Mouse (Mus musculus) erythroblast, adult 5-6 weeks (primary cell): ENCODE results near the gene Bik. TPM values are rescaled to one million over a fixed set of nuclear protein-coding genes. Genes with fewer than 3 reads are reported as not detected.

Source experiments
- ATAC-seq: replicated peaks from 2 replicates; pipeline ENCODE4 v1.8.0; 2016; ENCODE audit warnings: moderate number of reproducible peaks, mild to moderate bottlenecking, moderate TSS enrichment, inconsistent platforms; ENCODE audit not compliant: poor library complexity, low FRiP score, severe bottlenecking
- total RNA-seq, 2 experiments: library from RNA; stranded (forward) in 1 of 2; stranded (reverse) in 1 of 2; fragments of 150-400 nt in 1 of 2; fragments of 200-764, 138-1000 nt in 1 of 2; gene quantifications; 2 replicates each; pipeline versions ENCODE4 v1.2.3 to v1.2.4; 2015 to 2017; ENCODE audit warnings: low replicate concordance in 2 of 2

The Bik gene
- total RNA-seq, 2 experiments from 2014 or later, result not detected

DNA sequence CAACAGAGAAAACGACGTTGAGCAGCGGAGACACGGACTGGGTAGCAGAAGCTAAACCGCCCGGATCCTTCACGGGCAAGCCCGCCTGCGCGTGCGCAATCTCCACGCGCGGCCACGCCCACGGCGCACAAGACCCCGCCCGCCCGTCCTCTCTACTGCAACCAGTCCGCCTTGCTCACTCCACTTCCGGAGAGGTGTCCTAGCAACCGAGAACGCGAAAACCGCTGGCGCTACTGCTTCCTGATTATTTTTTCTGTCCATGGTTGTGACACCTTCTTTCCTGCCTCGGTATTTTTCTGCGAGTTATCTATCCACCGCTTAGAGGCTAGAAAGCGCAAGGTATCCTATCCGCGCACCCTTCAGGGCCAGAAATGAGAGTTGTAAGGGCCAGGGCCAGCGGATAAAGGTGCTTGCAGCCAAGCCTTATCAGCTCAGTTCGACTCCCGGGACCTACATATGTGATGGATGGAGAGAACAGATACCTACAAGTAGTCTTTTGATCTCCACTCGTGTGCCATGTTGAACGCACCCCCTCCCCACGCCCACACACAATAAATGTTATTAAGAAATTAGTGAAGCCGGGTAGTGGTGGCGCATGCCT, 15.8 kb upstream of the Bik start, which contains the start of gene Ttll1:
Gene Ttll1 (minus strand): TSS at position 89 of the 601 bp plus-strand sequence.
- peak; percentile 98 for ATAC-seq

DNA sequence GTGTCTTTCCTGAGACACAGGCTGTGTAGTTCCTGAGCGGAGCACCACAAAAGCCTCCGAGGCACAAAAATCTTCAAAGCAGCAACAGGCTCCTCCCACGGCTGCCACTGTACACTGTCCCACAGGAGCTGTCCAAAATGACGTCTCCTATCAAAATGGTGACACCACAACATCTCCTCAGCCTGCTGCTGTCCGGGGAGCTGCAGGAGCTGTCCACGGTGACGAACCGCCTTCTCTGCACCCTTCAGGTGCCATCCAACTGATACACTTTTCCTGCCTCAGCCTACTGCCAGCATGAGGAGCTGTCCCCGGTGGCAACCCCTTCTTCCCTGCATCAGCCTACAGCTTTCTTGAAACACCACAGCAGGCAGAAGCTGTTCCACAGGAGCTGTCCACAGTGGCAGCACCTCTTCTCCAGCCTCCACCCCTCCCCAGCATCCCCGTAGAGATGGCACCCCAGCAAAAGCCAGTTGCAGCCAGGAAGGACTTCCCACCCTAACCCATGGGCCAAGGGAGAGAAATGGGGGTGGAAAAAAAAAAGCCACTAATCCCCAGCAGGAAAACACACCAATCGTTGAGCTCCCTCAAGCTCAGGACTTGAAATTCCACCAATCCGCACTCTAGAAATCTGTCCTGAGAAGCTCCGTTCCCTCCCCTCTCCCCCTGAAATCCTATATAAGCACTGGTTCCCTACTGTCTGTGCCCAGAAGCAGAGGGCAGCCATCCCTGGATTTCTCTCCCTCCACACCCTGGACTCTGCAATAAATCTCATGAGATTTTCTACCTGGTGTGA, 14.0 kb upstream of the Bik start:
- no peak for ATAC-seq

DNA sequence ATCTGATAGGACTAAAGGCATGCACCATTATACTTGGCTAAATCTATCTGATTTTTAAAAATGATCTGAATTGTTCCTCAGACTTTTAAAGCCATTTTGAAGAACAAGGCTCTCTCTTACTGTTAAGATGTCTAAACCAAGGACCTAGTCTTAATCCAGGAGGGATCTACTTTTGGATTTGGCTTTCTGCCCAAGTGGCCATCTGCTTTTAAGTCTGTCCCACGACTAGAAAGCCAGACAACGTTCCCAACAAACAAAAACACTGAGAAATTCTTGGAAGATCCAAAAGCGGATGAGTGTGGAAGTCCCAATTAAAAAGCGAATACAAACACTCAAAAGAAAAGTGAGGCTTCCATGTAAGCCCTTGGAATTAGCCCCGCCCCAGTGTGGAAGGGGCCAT, 11.6 kb upstream of the Bik start:
- no peak for ATAC-seq

DNA sequence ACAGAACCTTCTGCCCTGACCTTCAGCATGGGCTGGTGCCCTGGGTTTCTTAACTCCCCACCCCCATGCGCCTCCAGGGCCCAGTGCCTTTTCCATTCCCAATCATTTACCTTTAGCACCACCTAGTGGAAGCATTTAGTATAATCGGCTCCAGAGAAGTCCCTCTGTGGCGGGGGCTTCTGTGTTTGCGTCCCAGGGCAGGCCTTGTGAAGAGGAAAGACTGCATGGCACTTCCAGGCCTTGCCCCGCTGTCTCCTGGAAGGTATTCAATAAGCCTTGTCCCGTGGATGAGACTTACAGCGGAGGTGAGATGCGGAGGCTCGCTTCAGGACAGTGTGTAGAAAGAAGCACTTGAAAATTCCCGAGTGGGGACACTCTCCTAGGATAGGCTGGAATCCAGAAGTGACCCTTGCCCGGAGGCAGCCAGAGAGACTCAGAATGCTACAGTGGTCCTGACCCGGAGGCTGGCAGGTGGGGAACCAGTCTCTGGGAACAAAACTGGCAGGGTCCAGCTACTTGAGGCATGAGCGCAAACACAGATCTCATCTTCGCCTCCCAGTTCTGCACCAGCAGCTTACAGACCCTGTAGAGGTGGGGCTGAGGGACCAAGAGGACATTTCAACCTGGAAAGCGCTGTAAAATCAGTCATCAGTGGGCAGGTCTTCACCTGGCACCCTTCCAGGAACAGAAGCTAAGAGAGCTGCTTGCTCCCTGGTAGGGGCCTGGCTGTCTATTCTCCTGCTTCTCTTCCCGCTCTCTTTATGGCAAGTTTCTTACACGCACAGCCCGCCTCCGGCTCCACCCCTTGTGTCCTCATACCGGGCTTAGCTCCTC, 8.2 kb upstream of the Bik start:
- peak; percentile 84 for ATAC-seq

DNA sequence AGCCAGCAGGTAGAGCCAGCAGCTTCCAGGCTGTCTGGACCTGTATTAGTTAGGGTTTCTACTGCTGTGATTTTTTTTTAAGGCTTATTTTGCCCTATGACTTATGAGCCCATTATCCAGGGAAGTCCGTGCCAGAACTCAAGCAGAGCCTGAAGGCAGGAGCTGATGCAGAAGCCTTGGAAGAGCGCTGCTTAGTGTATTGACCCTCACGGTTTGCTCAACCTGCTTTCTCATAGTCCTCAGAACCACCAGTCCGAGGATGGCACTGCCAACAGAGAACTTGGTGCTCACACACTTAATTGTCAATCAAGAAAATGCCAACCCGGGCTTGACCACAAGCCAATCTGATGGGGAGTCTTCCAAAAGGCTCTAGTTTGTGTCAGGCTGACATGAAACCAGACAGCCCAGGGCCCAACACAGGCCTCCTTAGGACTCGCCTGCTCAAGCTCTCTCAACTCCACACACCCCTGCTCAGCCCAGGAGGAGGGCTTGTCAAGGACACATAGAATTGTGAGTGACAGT, 5.7 kb upstream of the Bik start:
- no peak for ATAC-seq

DNA sequence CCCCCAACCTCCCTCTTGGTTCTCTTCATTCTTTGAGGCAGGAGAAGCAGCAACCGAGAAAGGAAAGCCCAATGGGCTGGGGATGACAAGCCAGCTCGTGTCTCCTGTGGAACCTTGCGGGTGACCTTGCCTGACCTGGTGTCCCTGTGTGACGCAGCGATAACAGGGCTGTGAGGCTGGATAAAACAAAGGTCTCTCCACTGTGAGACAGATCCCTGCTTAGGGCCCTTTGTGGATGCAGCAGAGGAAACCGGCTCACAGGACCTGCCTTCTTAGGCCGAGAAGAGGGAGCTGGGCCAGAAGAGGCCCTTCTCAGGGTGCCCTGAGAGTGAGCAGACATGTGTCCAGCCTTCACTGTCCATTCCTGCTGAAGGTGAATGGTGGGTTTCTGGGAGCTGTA, 3.5 kb upstream of the Bik start:
- peak; percentile 47 for ATAC-seq

DNA sequence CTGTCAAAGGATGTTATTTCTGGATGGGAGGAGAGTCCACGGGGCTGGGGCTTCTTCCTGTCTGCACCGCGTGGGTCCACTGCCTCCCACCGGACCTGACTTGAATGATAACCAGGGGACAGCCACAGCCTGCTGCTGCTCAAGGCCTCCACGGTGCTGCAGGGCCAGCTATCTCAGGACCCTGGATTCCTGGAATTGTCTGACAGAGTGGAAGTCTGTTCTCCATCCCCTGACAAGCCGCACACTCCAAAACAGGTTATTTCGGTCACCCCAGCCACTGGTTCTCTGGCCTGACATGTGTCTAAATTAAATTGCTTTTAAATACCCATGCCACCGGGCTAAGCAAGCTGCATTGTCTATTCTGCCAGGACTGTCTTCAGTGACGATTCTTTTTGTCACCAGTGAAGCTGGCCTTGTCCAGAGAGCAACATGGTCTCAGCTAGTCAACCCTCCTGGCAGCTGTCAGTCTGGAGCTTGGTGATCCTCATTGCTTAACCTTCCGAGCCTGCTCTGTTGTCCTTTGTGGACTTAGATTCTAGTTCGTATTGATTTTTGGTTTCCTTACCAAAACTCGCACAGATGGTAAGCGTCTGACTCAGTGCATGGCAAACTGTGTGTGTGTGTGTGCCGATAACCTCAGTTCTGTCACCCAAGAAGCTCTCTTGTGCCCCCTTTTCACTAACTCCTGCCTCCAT, 2.9 kb upstream of the Bik start:
- no peak for ATAC-seq

DNA sequence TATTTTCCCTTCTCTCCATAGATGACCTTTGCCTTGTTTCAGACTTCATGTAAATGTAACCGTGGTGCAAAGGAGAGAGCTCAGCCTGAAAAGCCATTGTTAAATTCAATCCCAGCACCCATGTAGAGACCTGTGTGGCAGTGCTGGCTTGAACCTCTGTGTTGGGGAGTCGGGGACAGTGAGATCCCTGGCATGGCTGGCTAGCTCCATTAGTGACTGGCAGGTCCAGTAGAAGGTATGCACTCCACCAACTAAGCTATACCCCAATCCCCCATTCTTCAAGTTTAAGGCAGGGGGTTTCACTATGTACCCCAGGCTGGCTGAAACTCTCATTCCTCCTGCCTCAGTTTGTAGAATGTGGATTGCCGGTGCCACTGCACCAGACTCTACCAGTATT, 2.3 kb upstream of the Bik start:
- no peak for ATAC-seq

DNA sequence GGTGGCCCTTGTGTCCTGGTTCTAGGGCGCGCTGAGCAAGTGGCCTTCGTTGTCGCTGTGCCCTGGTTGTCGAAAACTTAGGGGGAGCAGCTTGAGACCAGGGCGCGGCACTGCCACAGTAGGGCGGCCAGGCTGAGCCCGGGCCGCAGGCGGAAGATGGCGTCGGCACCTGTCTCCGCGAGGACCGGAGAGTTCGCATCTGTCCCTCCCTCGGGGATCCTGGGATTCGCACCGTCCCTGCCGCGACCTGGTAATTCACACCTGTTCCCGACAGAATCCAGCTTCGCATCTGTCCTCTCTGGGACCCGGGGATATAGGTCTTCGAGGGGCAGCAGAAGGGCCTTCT, 403 bp downstream of the Bik start:
- ATAC-seq, result peak; percentile 65

DNA sequence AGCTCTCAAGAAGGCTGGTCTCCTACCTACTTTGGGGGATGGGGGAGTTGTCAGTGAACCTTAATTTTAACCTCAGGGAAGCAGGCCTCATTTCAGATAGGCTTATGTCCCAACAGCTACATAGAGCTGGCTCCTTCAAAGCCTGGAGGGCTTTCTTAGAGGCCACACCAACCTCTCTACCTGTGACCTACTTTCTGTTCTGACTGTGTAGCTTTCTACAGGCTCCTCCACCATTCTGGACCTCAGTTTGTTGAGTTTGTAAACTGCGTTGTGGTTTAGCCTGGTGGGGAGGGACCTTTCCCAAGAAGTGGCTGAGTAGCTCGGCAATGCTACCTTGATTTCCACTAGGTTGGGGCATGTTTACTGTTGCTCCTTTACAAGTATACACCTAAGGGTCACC, 1.1 kb downstream of the Bik start:
- ATAC-seq, result no peak

DNA sequence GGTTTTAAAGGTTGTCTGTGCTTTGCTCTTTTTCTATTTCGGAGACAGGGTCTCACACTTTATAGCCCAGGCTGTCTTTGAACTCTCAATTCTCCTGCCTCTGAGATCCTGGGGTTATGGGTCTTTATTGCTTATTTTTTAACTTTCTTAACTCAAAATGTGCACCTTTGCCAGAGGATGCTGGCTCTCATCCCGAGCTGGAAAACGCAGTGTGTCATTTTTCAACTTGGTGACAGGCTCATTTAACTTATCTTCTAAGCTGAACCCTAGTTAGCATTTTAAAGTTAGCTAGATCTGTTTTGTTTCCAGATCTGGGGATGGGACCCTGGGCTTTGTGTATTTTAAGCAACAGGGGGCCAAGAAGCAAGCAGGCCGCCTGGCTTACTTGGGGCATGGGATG, 2.2 kb downstream of the Bik start:
- ATAC-seq, result no peak

DNA sequence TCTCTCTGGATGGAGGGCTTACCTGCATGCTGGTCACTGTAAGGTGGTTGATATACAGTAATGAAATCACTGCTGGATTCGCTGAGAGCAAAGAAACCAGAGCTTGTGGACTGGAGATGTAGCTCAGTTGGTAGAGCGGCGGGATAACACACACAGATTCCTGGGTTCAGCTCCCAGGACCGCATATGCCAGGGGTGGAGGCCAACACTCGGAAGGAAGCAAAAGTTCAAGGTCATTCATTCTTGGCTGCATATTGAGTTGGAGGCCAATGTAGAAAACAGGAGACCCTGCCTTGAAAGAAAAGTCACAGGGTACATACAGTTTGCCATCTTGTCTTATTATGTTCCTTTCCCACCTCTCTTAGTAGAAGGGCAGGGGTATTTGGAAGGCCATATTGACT, 3.1 kb downstream of the Bik start:
- ATAC-seq, result no peak

DNA sequence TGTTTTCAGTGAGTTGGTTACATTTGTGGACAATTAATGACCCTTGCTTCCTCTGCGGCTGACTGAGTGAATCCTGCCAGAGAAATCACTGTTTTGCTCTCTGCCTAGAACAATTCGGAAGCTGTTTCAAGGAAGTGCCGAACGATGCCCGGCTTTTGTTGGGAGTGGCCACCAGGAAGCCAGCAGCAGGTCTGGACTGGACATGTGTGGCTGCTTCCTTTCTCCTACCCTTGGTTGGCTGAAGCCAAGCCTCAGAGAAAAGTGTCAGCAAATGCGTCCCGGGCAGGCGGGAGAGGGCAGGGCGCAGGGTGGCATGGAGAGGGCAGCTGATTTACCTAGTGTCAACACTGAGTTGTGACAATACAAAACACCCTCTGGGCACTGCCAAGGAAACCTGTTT, 3.6 kb downstream of the Bik start:
- no peak for ATAC-seq

DNA sequence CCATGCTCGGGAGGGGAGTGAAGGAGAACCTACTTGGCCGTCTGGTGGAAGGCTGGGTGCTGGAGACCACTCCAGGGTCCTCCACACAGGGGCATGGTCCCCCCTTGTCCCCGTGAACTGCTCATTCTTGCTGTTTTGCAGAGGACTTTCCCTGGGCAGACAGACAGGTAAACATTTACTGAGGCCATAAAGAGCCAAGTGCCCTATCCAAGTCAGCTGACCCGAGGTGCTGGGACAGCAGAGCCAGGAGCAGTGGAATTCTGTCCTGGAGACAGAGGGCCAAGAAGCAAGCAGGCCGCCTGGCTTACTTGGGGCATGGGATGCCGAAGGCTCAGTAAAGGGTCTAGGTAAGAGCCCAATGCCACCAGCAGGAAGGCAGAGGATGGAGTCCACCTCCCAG, 4.0 kb downstream of the Bik start:
- no peak for ATAC-seq

DNA sequence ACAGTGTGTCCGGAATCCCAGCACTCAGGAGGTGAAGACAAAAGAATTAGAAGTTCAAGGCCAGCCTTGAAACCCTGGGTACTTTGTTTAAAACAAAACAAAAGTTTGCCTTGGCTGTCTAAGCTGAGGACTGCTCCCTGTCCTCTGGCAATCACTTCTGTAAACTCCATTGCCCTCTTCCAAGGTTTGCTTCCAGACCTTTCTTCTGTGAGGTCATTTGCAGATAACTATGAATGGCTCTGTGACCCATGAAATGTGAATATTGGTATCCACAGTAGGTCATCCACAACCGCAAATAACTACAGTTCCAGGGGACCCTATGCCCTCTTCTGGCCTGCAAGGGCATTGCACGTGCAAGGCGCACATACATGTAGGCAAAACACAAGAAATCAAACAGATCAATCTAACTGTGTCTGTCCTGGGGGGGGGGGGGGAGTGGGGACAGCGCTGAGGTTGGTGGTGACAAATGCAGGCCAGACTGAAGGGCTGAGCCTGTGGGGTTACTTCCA, 5.4 kb downstream of the Bik start:
- 0 out of 2 replicates have a peak, but pooled peaks have one; percentile 45 for ATAC-seq

DNA sequence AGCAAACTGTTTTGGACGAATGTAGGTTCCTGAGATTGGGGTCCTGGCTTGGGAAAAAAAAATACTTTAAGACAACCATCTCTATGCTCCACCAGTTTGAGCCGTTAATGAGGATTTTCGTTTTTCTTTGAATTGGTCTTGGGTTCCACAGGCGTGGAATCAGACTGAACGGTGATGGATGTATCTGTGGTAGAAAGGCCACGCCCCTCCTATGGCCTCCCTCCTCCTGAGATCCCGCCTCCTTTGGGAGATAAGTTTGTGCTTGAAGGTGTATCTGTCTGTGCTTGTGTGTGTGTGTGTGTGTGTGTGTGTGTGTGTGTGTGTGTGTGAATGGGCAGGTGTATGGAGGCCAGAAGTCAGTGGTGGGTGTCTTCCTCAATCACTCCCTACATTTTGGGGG, 5.9 kb downstream of the Bik start:
- ATAC-seq, result no peak

DNA sequence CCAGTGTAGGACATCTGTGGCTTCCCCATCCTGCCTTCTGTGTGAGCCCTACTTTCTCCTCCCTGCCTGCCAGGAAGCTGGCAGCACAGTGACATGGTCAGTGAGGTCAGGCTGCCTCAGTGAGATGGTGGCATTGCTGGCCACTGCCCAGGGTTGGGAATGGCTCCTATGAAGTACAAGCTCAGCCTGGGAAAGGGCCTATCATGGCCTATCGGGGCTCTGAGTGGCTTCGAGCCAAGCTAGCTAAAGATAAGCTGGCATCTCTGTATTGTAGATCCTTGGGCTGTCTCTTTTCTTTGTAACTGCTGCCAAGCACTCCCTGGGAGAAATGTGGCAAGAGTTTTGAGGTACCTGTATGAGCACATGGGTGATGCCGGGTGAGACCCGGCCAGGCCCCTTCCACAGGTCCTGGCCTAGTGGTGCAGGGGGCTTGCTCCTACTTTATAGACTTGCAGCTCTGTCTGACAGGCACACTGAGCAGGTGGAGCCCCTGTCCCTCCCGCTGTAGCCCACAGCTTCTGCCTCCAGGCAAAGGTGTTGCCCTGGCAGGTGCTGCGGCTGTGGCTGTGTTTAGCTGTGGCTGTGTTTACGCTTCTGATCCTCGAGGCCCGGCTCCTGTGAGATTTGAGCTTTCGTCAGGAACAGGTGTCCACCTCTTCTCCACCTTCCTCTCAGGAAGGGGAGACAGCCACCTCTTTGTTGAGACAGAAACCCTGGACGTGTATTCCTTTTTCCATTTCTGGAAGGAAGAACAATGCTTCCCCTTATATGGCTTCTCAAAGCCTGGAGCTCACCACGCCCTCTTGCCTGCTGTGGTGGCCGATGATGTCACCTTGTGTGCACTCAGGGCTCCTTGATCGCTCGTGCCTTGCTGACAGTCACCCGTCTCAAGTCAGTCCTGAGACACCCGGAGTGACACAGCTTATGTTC, 8.6 kb downstream of the Bik start:
- no peak for ATAC-seq

DNA sequence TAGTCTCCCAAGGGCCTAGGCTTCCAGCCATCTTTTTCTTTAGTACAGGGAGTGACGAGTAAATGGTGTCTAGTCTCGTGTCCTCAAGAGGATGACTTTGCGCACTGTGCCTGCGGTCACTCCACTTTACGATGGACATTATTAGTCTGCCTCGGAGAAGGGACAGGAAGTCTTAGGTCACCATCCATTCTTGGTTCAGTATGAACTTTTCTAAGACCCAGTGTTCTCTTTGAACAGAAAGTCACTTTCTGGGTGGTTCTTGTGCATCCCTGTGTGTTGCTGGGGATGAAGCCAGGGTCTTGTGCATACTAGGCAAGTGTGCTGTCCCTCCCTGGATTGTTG, 9.2 kb downstream of the Bik start:
- no peak for ATAC-seq

DNA sequence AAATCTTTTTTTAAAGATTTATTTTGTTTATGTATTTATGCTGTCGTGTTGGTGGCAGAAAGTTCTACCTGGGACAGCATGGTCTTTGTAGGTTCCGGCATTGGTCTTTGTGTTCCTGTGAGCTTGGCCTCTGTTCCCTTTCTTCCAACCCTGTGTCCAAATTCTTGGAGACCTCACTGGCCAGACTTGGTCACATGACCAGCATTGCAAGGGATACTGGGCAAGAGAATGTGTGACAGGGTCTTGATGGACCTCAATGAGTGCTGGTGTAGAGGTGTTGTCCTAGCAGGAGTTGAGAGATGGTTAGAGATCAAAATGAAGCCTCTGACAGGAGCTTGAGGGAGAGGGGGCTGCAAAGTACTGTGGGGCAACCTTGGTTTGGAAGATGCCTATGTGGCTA, 12.2 kb downstream of the Bik start:
- ATAC-seq, result no peak
